Mouse (Mus musculus) E14TG2a.4 (cell line): ENCODE data around the gene Gm5142.

Experiments
- CTCF ChIP-seq: conservative IDR thresholded peaks from 2 replicates; pipeline ENCODE4 v1.5.1; 2014; ENCODE audit warnings: low read length
- POU5F1 ChIP-seq: IDR thresholded peaks from 2 replicates; pipeline ENCODE4 v1.6.1; 2014; ENCODE audit warnings: low read length, borderline replicate concordance

DNA sequence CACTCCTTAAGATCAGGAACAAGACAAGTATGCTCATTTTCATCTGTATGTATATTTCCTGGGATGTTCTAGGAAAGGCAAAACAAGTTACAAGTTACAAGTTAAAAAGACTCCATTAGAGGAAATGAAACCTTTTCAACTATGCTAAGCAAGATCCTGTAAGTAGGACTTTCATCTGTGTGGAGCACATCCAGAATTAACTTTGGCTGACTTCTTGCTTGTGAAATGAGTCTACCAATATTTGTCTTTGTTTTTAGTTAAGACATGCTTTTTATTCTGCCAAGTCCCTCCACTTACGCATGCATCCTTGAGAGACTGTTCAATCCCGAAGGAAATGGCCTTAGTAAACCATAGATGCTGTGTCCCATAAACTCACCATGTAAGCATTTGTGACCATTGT lies 7.6 kb upstream of the Gm5142 start:
- TF ChIP-seq CTCF (no peak), POU5F1 (no peak)
